Mouse (Mus musculus) C2C12 (cell line): Measurements from ENCODE around the gene Pak2. TPM values are rescaled to one million over a fixed set of nuclear protein-coding genes. Genes with fewer than 3 reads are reported as not detected.
A peak's percentile ranks its signal among the peaks of the same experiment; 100 is the strongest.
"Not testable (repeated sequence)": the region's sequence is repeated elsewhere in the genome, so short reads cannot be mapped to it uniquely, and the experiment has no call there.

Source experiments
- H3K27me3 ChIP-seq: one replicate; pipeline ENCODE4 v1.6.1; 2011; ENCODE audit not compliant: control insufficient read depth, insufficient read depth, insufficient read length
- H3K36me3 ChIP-seq: one replicate; pipeline ENCODE4 v1.6.1; 2011; ENCODE audit not compliant: control insufficient read depth, insufficient read depth
- H3K4me3 ChIP-seq: one replicate; pipeline ENCODE4 v1.5.1; 2011; ENCODE audit warnings: mild to moderate bottlenecking, control low read depth; ENCODE audit not compliant: poor library complexity, insufficient read depth, severe bottlenecking
- H3K79me2 ChIP-seq: one replicate; pipeline ENCODE4 v1.6.1; 2011; ENCODE audit not compliant: control insufficient read depth, insufficient read depth
- H3K79me3 ChIP-seq: one replicate; pipeline ENCODE4 v1.6.1; 2011; ENCODE audit warnings: low read depth, control low read depth
- H3ac ChIP-seq: one replicate; pipeline ENCODE3; 2011; ENCODE audit warnings: low read depth; ENCODE audit not compliant: control insufficient read depth, insufficient read length
- CEBPB ChIP-seq: IDR thresholded peaks from one replicate; pipeline ENCODE4 v1.6.1; 2011; ENCODE audit warnings: low read depth, mild to moderate bottlenecking, control low read depth, moderate library complexity
- CTCF ChIP-seq: IDR thresholded peaks from one replicate; pipeline ENCODE4 v1.5.1; 2011; ENCODE audit not compliant: control insufficient read depth, insufficient read depth, insufficient read length
- FOSL1 ChIP-seq: IDR thresholded peaks from one replicate; pipeline ENCODE4 v1.8.0; 2011; ENCODE audit warnings: mild to moderate bottlenecking, low read length; ENCODE audit not compliant: poor library complexity, insufficient read depth, severe bottlenecking
- MAX ChIP-seq: IDR thresholded peaks from one replicate; pipeline ENCODE4 v1.6.1; 2011; ENCODE audit warnings: mild to moderate bottlenecking, control low read depth
- MYOD1 ChIP-seq: IDR thresholded peaks from one replicate; pipeline ENCODE4 v1.6.1; 2011; ENCODE audit warnings: low read depth; ENCODE audit not compliant: control insufficient read depth, insufficient read length
- MYOG ChIP-seq: IDR thresholded peaks from one replicate; pipeline ENCODE4 v1.6.1; 2011; ENCODE audit not compliant: control insufficient read depth, insufficient read length; ENCODE audit errors: extremely low read depth
- USF1 ChIP-seq: IDR thresholded peaks from one replicate; pipeline ENCODE4 v1.6.1; 2011; ENCODE audit warnings: low read depth, mild to moderate bottlenecking, control low read depth, moderate library complexity
- polyA plus RNA-seq: library from polyadenylated mRNA; unstranded; fragments of >200 nt; fragmentation: generic; extraction: Trizol; gene quantifications from one replicate; pipeline ENCODE4 v1.2.1, GENCODE M21; 2012; ENCODE audit warnings: missing spikeins

Gene Pak2
- polyA plus RNA-seq, 1 experiment, result 16.4 TPM

DNA sequence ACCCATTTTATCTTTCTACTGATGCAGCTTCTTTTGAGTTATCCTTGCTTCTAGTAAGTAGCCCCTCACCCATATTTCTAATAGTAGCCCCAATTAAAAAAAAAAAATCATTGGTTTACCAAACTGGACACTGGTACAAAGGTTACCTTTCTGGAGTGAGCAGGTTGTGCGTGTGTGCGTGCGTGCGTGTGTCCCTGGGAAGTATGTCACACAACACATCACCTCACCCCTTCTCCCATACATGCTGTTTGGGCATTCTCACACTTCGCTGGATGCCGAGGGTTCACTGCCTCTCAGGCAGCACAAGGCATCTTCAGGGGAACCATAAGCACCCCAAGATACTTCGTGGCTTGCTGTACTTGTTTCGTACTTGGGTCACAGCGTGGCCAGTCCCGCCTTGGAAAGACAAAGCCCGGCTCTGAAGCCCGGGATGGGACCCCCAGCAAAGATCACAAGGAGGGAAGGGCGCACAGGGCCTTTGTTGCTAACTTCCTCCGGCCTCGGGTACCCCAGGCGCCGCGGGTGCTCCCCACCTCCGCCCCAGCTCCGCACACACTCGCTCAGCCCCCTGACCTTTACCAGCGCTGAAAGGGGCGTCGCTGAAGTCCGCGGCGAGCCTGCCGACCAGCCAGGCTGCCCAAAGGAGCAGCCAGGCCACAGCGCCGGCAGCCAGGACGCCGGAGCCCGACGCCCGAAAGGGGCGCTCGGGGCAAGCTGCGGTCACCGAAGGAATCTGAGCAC lies 19.9 kb upstream of the Pak2 start:
- Histone ChIP-seq H3ac (peak overlapping the region; percentile 52), H3K27me3 (no peaks in the 10 kb centered on the region), H3K36me3 (peaks cover 4% of the 10 kb centered on the region), H3K79me2 (peaks cover 6% of the 10 kb centered on the region), H3K79me3 (peaks cover 3% of the 10 kb centered on the region), H3K4me3 (peak overlapping the region; percentile 71)
- TF ChIP-seq CTCF, result no peak
- TF ChIP-seq MAX, result no peak
- TF ChIP-seq FOSL1, result no peak
- TF ChIP-seq CEBPB, result no peak
- TF ChIP-seq USF1, result no peak
- no peak for TF ChIP-seq MYOG
- TF ChIP-seq MYOD1, result no peak

DNA sequence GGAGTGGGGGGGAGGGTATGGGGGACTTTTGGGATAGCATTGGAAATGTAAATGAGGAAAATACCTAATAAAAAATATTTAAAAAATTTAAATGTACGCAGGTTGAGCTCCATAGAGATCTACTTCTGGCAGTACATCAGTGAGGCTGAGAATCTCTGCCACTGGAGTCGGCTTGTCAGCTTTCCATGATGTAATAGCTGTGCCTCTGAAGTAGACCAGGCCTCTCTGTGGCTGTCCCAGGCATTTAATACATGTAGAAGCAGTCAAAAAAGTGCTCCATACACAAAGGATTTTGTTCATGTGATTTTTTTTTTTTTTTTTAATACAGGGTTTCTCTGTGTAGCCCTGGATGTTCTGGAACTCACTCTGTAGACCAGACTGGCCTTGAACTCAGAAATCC lies 18.6 kb upstream of the Pak2 start:
- H3K27me3 ChIP-seq, H3K79me3 ChIP-seq, H3K4me3 ChIP-seq, H3K36me3 ChIP-seq, H3K79me2 ChIP-seq, H3ac ChIP-seq: not testable (repeated sequence)

GRCm38 (mm10) chr16:32091466-32091865 lies 12.3 kb upstream of the Pak2 start:
- Histone ChIP-seq H3ac (no peak overlapping the region), H3K79me2 (no peaks in the 10 kb centered on the region), H3K4me3 (no peak overlapping the region), H3K79me3 (no peaks in the 10 kb centered on the region), H3K27me3 (no peaks in the 10 kb centered on the region), H3K36me3 (peaks cover 21% of the 10 kb centered on the region)
- no peak for TF ChIP-seq MYOD1
- no peak for TF ChIP-seq MYOG
- no peak for TF ChIP-seq FOSL1
- TF ChIP-seq CTCF, result no peak
- no peak for TF ChIP-seq USF1
- no peak for TF ChIP-seq CEBPB
- no peak for TF ChIP-seq MAX

GRCm38 (mm10) chr16:32087629-32088443 lies 8.7 kb upstream of the Pak2 start:
- H3K36me3 ChIP-seq, result peaks cover 32% of the 10 kb centered on the region
- no peaks in the 10 kb centered on the region for H3K79me2 ChIP-seq
- TF ChIP-seq MYOG, result no peak
- no peaks in the 10 kb centered on the region for H3K79me3 ChIP-seq
- H3ac ChIP-seq, result no peak overlapping the region
- H3K4me3 ChIP-seq, result no peak overlapping the region
- H3K27me3 ChIP-seq, result no peaks in the 10 kb centered on the region

DNA sequence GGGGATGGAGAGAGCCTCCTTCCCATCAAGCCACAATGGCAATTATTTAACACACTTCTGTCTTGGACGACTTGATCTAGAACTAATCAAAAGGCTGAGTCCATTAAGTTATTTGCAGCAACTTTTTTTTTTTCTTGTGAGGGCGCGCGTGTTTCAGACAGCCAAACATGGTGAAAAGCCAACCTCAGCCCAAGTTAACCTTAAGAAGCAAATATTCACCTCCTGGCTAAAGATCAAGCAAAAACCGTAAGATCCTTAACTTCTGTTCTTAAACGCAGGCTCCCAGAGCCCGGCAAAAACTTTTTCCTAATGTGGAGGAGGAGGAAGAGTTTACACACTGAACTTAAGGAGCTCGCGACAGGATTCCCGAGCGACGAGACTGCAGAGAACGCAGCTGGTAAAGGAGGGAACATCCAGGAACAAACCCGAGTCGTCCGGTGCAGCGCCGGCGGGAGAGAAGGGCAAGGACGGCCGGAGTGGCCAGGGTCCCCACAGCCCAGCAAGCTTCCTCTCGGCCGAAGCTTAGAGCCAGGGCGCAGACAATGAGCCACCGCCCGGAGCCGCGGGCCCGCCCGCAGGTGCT lies 643 bp downstream of the Pak2 start:
- H3K4me3 ChIP-seq, result peak overlapping the region; percentile 60
- no peaks in the 10 kb centered on the region for H3K27me3 ChIP-seq
- H3K79me2 ChIP-seq, result peaks cover 57% of the 10 kb centered on the region
- peaks cover 53% of the 10 kb centered on the region for H3K79me3 ChIP-seq
- H3ac ChIP-seq, result peak overlapping the region; percentile 84
- no peaks in the 10 kb centered on the region for H3K36me3 ChIP-seq
- no peak for TF ChIP-seq CTCF
- TF ChIP-seq FOSL1, result no peak
- TF ChIP-seq MYOG, result no peak
- no peak for TF ChIP-seq USF1
- no peak for TF ChIP-seq MYOD1
- TF ChIP-seq MAX, result no peak
- no peak for TF ChIP-seq CEBPB
